Mouse (Mus musculus) inflammation-experienced regulatory T-cells, adult 6 months (primary cell): ENCODE data around the gene Tmx2. TPM values are rescaled to one million over a fixed set of nuclear protein-coding genes. Genes with fewer than 3 reads are reported as not detected.
"Not testable (repeated sequence)": the region's sequence is repeated elsewhere in the genome, so short reads cannot be mapped to it uniquely, and the experiment has no call there.

Experiments
- ATAC-seq: one replicate; pipeline ENCODE4 v1.8.0; 2017
- polyA plus RNA-seq, 3 experiments: library from polyadenylated mRNA; unstranded; fragments of 100-300 nt; shearing (Covaris generic); gene quantifications; one replicate each; pipeline ENCODE4 v1.2.1; 2017

The Tmx2 gene
- 100 to 1,000 TPM in 2 of 3 experiments, 10 to 100 TPM in 1; 92.6 to 148 (median 130) TPM for polyA plus RNA-seq

DNA sequence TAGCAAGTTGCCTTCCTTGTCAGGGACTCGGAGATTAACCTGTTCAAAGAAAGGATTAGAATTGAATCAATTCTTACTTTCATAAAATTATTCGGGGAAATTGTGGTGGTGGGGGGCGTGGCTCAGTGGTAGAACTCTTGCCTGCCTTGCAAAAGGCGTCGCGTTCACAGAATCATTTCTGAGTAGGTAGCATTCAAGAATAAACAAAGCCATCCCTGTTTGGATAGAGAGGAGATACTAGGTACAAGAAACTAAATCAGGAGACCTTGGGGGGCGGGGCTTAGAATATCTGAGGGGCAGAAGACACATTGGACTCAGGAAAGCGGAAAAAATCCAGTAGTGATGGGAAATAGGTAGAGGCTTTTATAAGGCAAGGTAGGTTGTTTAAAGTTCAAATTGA, at the start of gene Tmx2:
Gene Tmx2, minus strand, starts transcription at position 125 of the 400 bp plus-strand sequence.
- no peak for ATAC-seq

DNA sequence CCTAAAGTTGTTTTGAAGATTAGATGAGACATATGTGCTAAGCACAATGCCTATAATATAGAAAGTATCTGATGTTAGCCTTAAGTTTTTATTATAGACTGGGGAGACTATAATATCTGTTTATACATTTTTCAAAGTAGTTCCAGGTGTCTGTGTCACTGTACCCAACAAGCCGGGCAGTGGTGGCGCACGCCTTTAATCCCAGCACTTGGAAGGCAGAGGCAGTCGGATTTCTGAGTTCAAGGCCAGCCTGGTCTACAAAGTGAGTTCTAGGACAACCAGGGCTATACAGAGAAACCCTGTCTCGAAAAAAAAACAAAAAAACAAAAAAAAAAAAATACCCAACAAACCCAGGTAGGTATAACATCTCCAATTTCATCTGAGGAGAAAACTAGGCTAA, 49.3 kb upstream of the Tmx2 start:
- not testable (repeated sequence) for ATAC-seq

DNA sequence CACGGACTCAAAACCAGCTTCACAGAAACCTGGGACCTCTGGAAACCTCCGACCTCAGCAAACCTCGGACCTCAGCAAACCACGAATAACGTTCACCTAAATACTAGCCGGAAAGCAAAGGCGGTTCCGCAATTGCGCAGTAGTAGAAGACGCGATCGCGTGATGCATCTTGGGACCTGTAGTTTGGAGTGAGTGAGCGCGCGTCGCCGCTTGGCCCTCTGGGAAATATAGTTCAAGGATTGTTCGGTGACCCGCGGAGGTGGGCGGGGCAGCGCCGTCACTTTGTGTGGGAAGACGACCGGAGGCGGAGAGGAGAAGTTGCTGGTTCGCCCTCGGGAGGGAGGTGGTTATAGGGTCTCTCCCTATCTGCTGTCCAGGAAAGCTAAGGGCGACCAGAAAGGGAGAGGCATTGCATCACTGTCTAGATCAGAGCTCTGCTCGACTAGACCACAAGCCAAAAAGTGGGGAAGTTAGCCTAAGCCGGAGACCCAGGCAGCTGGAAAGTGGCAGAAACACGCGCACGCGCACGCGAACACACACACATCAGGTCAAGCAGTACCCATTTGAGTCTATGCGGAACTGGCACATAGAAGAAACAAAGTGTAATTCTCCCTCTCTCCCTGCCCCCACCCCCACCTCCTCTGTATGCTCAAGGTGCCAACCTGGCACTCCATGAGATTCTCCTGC, 48.4 kb upstream of the Tmx2 start, which contains the start of gene Clp1:
Gene Clp1, minus strand, starts transcription at position 179 of the 687 bp plus-strand sequence.
- peak; percentile 98 for ATAC-seq

DNA sequence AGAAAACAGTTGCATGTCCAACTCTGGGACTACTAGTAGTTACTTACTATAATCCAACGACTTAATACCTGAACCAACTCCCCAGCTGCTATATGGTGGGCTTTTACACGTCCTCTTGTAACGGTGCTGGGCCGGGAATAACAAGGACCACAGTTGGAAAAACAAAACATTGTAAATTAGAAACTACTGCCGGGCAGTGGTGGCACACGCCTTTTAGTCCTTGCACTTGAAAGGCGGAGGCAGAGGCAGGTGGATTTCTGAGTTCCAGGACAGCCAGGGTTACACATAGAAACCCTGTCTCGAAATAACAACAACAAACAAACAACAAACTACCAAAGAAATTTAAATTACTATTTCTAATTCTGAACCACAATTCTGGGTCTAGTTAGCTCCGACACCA, 47.8 kb upstream of the Tmx2 start:
- no peak for ATAC-seq

DNA sequence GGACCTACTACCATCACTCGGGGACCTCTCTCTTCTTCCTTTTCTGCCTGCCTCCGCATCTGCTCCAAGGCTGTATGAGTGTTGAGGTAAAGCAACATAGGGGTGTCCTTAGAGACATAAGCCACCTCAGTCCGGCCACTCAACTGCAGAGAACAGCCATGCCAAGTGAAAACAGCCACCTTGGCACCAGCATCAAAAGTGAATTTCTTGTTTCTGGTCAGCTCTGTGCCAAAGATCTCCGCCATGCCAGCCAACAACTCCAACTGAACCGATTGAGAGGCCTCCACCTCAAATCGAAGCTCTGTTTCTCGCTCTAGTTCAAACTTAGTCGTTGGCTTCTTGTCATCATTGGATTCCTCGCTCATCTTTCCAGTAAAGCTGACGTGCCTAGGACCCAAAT, 46.8 kb upstream of the Tmx2 start:
- ATAC-seq: no peak

DNA sequence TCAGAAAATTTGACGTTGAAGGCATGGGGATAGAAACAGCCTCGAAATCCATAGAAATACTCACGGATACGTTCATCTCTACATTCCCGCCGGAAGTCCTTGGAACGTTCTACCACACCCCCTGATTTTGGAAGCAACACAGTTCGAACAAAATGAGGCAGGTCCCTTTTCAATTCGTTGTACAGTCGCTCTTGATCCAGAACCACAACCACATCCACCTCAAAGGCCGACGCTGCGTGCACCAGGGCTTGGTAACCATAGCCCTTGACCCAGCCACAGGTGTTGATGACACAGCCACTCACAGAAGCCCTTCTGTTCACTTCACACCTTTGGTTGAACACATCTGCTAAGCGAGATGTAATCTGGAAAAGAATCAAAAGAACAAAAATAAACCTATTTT, 44.9 kb upstream of the Tmx2 start:
- no peak for ATAC-seq

DNA sequence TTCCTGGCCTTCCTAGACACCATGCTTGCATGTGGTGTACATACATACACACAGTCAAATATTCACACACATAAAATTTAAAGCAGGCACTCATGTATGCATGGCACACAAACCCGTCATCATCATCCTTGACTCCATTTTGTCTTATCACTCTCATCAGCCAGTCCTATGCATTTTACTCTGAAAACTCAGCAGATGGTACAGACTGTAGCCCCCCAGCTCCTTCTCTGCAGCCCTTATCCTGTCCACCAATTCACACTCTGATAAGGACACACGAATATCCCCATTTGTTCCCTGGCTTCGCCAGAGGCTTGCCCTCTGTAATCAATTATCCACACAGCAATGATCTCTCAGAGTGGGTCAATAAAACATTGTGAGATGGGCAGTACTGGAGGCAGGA, 42.2 kb upstream of the Tmx2 start:
- no peak for ATAC-seq

DNA sequence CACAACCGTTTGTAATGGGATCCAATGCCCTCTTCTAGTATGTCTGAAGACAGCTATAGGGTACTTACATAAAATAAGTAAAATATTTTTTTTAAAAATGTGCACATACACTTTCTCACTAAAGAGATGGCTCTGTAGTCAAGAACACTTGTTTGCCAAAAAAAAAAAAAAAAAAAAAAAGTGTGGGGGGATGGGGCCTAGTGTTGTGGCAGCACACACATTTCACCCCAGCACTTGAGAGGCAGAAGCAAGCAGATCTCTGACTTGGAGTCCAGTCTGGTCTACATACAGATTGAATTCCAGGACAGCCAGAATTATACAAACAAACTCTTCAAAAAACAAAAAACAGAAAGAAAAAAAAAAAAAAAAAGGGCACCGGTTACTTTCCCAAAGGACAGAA, 41.8 kb upstream of the Tmx2 start:
- ATAC-seq: no peak

DNA sequence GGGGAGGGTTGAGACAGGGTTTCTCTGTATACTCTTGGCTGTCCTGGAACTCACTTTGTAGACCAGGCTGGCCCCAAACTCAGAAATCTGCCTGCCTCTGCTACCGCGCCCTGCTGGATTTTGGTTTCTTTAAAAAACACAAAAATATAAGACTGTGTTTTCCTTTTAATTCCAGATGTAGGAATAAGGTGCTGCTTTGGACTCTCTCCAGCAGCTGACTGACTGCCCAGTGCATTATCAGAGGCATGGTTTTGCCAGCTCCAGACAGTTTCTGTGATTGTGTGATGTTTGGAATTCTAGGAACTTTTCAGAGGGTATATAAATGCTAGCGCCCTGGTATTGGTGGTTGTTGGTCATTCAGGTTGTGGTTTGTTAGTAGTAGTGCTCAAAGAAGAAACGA, 38.4 kb upstream of the Tmx2 start:
- ATAC-seq: no peak

DNA sequence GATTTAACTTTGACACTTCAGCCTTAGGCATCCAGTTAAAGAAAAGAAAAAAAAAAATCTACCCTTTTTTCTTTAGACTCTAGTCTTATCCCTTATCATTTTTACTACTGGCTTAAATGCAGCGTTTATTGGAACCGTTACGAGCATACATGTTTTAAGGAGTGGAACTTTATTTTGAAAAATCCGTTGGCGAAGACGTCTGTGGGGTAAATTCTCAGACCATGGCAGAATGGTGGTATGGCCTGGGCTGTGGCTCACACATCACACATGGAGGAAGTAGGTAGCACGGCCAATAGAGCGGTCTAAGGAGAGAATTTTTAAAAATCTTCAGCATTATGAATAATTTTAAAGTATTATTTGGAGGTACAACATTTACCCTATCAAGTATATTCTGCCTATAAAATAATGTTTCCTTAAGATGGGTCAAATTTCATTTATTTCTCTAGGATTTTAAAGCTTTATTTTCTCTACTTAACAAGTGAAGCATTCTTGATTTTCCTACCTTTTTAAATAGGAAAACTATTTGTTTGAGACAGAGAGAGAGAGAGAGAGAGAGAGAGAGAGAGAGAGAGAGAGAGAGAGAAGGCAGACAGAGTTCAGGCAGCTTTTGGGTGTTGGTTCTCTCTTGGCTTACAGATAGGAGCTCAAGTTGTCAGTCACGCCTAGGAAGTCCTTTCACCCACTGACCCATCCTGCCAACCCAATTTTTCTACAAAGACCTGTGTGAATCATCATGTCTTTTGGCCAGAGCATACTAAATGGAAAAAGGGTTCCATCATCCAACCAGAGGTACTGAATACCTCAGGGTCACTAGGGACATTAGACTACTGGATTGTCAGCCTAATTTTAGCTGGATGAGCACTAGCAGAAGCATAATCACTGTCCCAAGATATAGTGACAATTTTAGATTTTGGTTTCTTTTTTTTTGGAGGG, 37.7 kb upstream of the Tmx2 start:
- no peak for ATAC-seq

DNA sequence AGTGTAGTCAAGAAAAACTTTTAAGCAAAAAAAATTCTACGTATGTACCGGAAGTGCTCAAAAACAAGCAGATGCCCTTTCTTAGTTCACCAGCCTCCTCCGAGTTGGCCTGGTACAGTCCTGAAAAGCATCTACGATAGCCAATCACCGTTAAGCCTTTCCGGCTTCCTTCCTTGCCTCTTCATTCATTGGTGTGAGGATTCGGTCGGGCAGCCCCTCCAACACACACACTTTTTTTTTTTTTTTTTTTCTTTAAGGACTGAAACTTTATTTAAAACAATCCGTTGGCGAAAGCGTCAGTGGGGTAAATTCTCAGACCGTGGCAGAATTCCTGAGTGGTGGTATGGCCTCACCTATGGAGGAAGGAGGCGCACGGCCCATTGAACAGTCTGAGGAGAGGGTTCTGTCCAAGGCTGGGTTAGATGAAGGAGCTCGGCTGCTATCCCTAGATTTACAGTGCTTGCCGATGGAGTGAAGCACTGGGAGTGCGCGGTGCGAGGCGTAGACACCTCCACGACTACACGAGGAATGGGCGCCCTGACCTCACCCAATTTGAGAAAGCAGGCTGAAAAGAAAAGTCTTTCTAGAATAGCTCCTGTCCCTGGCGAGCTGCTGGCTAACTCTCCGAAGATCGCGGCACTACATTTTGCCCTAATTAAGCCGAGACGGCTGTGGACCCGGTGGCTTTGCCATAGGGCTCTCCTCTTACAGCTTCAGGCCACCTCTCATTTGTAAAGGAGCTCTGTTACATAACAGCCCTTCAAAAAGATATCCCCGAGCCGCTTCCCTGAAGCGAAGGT, 36.8 kb upstream of the Tmx2 start:
- peak; percentile 88 for ATAC-seq

DNA sequence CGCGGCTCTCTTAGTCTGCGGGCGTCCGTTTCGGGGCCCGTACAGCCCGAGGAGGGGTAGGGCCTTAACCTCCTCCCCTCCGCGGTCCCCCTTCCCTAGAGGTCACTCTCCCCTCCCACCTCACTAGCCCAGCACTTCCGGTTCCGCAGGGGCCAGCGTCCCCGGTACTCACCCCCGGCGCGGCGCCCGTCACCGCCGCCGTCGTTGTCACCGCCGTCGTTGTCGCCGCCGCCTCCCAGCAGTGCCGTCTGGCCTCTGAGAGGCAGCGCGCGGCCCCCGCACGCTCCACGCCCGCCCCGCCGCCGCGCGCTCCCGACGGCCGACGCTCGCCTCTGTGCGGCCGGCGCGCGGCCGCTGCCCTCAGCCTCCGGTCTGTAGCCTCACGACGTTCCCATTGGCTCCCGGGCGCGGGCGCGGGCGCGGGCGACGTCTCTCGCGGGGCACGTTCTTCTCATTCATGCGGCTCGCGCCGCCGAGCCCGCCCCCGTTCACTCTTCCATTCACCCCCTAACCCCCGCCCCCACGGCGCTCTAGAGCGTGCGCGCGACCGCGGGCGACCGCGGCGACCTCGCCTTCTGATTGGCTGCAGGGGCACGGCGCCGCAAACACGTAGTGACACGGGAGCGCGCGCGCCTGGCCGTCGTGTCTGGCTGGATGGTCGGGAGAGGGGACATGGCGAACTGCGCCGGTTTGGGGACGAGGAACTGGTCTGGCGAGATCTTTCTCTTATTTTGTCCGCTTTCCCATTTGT, 36.0 kb upstream of the Tmx2 start, which contains the start of gene Zdhhc5:
Gene Zdhhc5, minus strand, starts transcription at position 370 of the 751 bp plus-strand sequence.
- ATAC-seq: peak; percentile 68

DNA sequence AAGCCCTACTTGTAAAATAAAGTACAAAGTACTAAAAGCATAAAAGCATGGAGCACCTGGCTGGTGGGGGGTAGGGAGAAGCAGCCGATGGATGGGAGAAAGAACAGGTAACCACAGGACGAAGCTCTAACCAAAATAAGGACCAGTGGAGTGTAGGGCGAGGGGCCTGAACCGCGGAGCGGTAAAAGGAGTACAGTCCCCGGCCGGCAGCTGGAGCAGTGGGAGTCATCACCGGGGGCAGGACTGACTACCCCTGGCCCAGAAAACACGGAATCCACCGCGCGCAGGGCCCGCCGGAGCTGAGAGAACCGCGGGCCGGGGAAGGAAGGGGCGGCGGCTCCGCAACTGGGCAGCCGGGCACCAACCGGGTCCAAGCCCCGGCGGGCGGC, 35.5 kb upstream of the Tmx2 start:
- ATAC-seq: no peak

DNA sequence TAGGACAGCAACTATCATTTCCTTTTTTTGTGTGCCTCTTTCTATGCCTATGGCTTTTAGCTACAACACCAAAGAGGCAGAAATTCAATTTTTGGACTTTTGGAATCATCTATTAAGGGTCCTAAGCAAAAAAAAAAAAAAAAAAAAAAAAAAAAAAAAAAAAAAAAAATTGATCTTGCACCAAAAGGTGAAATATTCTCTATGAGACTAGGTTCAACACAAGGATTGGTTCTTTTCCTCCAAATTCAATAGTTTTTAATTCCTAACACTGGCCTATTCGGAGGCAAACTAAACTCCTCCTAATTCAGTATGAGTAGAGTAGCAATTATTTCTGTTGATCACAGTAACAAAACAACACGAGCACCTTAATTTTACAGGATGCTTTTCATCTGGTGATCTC, 33.0 kb upstream of the Tmx2 start:
- no peak for ATAC-seq

DNA sequence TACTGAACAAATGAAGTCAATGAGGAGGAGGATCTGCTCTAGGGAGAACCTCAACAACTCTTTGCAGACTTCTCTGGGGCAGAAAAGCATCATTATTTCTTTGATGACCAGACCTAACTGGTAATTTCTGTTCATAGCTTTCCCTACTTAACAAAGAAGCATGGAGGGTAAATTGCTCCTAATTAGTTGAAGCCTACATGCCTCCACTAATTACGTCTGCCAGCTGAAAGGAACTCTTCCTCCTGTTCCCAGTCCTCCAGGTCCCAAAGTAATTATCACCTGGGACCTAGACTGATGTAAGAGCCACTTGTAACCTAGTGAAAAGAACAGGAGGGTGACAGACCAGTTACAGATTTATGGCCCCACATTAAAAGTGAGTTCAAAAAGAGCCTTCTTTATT, 28.6 kb upstream of the Tmx2 start:
- ATAC-seq: no peak

DNA sequence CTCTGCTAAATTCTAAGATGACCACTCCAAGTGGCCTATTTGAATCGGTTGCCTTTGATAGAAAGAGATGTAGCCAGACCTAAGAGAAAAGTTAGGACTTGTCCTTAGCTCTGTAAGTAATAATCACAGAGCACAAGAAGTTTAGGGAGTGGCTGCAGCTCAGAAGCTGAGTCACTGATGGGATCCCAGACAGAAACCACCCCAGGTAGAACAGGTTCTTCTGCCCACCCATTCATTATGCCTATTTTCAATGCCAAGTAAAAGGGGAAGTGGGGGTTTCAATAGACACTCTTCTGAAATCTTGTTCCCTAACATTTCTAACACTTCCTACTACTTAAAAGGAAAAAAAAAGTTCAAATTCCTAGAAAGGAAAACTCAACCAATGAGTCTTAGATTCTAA, 26.4 kb upstream of the Tmx2 start:
- no peak for ATAC-seq

DNA sequence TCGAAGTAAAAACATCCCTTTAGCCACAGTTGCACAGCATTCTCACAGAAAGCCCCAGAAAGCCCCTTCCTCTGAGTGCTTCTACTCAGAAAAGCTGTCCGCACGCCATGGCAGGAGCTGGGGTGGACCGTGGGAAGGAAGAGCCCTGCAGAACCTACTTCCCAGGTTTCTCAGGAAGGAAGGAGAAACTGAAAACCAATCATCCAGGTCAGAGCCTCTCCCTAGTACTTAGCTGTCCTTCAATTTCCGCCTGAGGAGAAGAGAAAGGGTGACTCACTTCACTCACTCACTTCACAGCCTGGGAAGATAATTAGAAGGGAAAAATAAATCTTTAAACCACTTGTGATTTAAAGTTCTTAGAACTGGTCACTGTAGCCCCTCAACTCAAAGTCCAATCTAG, 25.4 kb upstream of the Tmx2 start:
- no peak for ATAC-seq

DNA sequence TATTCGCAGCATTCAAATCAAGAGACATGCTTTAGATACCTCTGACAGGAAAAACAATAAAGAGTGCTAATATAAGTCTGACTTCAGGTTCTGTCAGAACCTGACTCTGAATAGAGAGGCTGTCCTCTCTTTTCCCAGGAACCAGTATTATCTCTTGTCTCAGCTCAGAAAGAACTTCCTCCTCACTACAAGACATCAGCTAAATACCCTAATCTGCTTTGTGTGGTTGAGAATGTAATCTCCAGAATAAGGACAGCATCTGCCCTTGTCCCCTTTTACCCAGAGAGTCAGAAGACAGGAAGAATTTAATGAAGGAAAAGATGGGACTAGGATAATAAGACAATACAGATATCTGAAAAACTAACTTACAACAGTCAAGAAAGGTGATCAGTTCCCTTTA, 24.6 kb upstream of the Tmx2 start:
- ATAC-seq: no peak

DNA sequence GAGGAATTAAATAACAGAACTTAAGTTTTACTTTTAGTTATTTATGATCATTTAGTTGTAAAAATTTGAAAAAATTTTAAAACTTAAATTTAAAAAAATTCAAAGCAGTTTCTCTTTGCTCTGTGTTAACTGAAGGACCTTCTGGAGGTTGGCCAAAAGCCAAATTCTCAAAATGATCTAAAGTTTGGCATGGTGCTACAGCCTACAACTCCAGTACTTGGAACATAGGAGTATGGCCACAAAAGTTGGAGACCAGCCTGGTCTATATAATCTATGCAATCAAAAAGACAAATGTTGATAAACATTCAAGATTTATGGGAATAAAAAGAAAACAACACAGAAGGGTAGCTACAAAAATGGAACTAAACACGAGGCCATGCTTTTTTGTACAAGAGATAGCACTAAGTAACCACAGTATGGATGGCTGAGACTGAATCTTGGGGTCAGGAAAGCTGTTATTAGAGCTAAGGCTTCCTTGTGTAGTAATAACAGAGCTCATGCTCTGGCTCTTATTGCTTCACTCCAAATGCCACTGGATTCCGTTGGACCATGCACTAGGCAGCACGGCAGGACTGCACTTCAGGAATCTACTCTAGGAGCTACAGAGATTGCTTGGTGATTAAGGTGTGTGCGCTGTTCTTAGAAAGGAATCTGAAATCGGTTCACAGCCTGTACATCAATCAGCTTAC, 16.2 kb upstream of the Tmx2 start:
- no peak for ATAC-seq

DNA sequence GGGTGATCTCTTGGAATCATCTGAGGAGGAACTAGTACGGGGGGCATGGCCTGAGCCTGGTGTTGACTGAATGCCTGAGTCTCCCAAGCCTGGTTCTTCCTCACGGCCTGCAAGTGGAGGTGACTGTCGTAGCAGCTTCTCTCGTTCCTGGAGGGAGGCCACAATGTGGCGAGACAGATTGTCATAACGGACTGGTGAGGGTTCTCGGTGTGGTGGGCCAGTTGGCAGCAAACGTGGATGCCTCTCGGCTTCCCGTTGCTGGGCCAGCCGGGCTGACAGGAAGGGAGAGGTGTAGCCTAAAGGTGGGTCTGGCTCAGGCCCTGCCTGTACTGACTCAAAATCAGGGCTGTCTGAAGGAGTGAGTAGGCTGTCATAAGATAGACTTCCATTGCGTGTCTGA, 11.1 kb upstream of the Tmx2 start:
- ATAC-seq: no peak

DNA sequence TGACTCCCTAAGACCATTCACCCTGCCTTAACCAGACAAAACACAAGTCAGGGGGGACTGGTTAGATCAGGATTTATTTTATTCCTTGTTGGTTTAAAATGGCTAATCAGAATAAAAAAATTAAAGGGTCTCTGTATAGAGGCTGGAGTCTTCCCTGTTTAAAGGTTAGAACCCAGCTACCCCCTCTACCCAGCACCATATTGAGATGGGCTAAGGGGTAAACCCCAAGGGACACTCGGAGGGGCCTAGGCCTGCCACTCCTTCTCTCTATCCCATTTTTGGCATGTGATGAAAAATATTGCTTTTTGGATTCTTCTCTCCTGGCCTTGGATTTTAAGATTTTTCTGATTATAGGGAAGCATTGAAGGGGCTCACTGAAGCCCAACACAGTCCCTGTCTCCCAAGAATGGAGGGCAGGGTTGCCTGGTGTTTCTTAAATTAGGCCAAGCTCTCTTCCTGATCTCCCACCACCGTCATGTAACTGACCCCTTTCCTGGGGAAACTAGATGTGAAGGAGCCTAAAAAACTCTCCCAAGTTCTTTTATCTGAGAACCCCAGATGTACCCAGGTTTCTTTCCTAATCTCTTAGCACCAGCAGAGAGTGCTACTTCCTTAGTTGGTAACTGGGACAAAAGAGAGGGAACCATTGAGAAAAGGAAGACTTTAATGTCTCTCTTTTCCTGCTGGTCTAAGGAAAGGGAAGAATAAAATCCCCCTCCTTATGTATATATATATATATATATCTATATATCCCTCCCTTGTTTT, 9.3 kb upstream of the Tmx2 start:
- no peak for ATAC-seq
